Mouse (Mus musculus): ENCODE data around the gene Ttc9c.

GRCm38 (mm10) chr19:8850402-8850901 is 31.3 kb upstream of the Ttc9c start, which contains the start of gene Lrrn4cl:
- TF ChIP-seq POLR2A (IDR thresholded peaks at IDR 0.05; ENCODE audit: low read depth, low read length), result peak; percentile 3; the same call in 1 of the 2 replicates
- TF ChIP-seq CTCF (IDR thresholded peaks at IDR 0.05; ENCODE audit: borderline replicate concordance, insufficient read depth, low read length), result no peak
